Mouse (Mus musculus): ENCODE results near the gene Dner. TPM values are rescaled to one million over a fixed set of nuclear protein-coding genes. Genes with fewer than 3 reads are reported as not detected.
A peak's percentile ranks its signal among the peaks of the same experiment; 100 is the strongest.

Dner gene
- polyA plus RNA-seq, 1 experiment from 2014 or later = 76.4 TPM

- Histone ChIP-seq H3K27me3 (no peaks in the 10 kb centered on the region), H3K27ac (replicated peaks) (no peak overlapping the region), H3K4me2 (replicated peaks) (no peak overlapping the region), H3K4me1 (no peaks in the 10 kb centered on the region), H3K9ac (replicated peaks) (no peak overlapping the region), H3K36me3 (no peaks in the 10 kb centered on the region), H3K4me3 (no peak overlapping the region), H3K9me3 (no peaks in the 10 kb centered on the region)
- no peak for ATAC-seq (ENCODE audit: low FRiP score, low read depth)
- 68% methylated on average over 4 of the region's 4 CpGs for WGBS
These were observed 225.7 kb downstream of the Dner start for GRCm38 (mm10) chr1:84470342-84470741.

- Histone ChIP-seq H3K9me3 (no peaks in the 10 kb centered on the region), H3K4me1 (no peaks in the 10 kb centered on the region), H3K4me2 (replicated peaks) (no peak overlapping the region), H3K27me3 (no peaks in the 10 kb centered on the region), H3K27ac (replicated peaks) (no peak overlapping the region), H3K36me3 (no peaks in the 10 kb centered on the region), H3K9ac (replicated peaks) (no peak overlapping the region), H3K4me3 (no peak overlapping the region)
- 62% methylated on average over 3 of the region's 3 CpGs for WGBS
- peak; percentile 56; the same call in 1 of the 2 replicates for ATAC-seq (ENCODE audit: low FRiP score, low read depth)
These were observed 228.4 kb downstream of the Dner start for GRCm38 (mm10) chr1:84467664-84468063.

GRCm38 (mm10) chr1:84464761-84465160 is 231.3 kb downstream of the Dner start:
- Histone ChIP-seq H3K27me3 (no peaks in the 10 kb centered on the region), H3K4me1 (no peaks in the 10 kb centered on the region), H3K4me3 (no peak overlapping the region), H3K9ac (replicated peaks) (no peak overlapping the region), H3K9me3 (no peaks in the 10 kb centered on the region), H3K36me3 (no peaks in the 10 kb centered on the region), H3K27ac (replicated peaks) (no peak overlapping the region), H3K4me2 (replicated peaks) (no peak overlapping the region)
- WGBS = 93% methylated on average over 3 of the region's 3 CpGs
- no peak for ATAC-seq (ENCODE audit: low FRiP score, low read depth)

GRCm38 (mm10) chr1:84463976-84464662 is 231.9 kb downstream of the Dner start:
- Histone ChIP-seq H3K9me3 (no peaks in the 10 kb centered on the region), H3K36me3 (no peaks in the 10 kb centered on the region), H3K4me3 (no peak overlapping the region), H3K4me1 (no peaks in the 10 kb centered on the region), H3K4me2 (replicated peaks) (no peak overlapping the region), H3K9ac (replicated peaks) (no peak overlapping the region), H3K27me3 (no peaks in the 10 kb centered on the region), H3K27ac (replicated peaks) (no peak overlapping the region)
- 95% methylated on average over 5 of the region's 5 CpGs for WGBS
- no peak for ATAC-seq (ENCODE audit: low FRiP score, low read depth)

- Histone ChIP-seq H3K27ac (replicated peaks) (no peak overlapping the region), H3K9ac (replicated peaks) (no peak overlapping the region), H3K4me1 (no peaks in the 10 kb centered on the region), H3K27me3 (no peaks in the 10 kb centered on the region), H3K9me3 (no peaks in the 10 kb centered on the region), H3K36me3 (no peaks in the 10 kb centered on the region), H3K4me2 (replicated peaks) (no peak overlapping the region), H3K4me3 (no peak overlapping the region)
- WGBS = 82% methylated on average over 10 of the region's 10 CpGs
- no peak for ATAC-seq (ENCODE audit: low FRiP score, low read depth)
These were observed 246.3 kb downstream of the Dner start for GRCm38 (mm10) chr1:84449566-84450278.

- ATAC-seq (ENCODE audit: low FRiP score, low read depth) = no peak
- Histone ChIP-seq H3K9ac (replicated peaks) (no peak overlapping the region), H3K4me3 (no peak overlapping the region), H3K27me3 (no peaks in the 10 kb centered on the region), H3K4me1 (no peaks in the 10 kb centered on the region), H3K36me3 (no peaks in the 10 kb centered on the region), H3K9me3 (no peaks in the 10 kb centered on the region), H3K27ac (replicated peaks) (no peak overlapping the region), H3K4me2 (replicated peaks) (no peak overlapping the region)
- WGBS = 68% methylated on average over 3 of the region's 3 CpGs
These were observed 252.4 kb downstream of the Dner start for GRCm38 (mm10) chr1:84443640-84444039.

- ATAC-seq (ENCODE audit: low FRiP score, low read depth) = no peak
- Histone ChIP-seq H3K27me3 (no peaks in the 10 kb centered on the region), H3K4me1 (no peaks in the 10 kb centered on the region), H3K36me3 (no peaks in the 10 kb centered on the region), H3K27ac (replicated peaks) (no peak overlapping the region), H3K9ac (replicated peaks) (no peak overlapping the region), H3K4me2 (replicated peaks) (no peak overlapping the region), H3K4me3 (no peak overlapping the region), H3K9me3 (no peaks in the 10 kb centered on the region)
- WGBS = 94% methylated on average over 5 of the region's 5 CpGs
These were observed 253.0 kb downstream of the Dner start for GRCm38 (mm10) chr1:84443050-84443449.

GRCm38 (mm10) chr1:84441419-84441818 is 254.6 kb downstream of the Dner start:
- no peaks in the 10 kb centered on the region for H3K4me1 ChIP-seq
- no peaks in the 10 kb centered on the region for H3K36me3 ChIP-seq
- H3K27ac ChIP-seq (replicated peaks) = no peak overlapping the region
- no peak overlapping the region for H3K4me2 ChIP-seq (replicated peaks)
- no peaks in the 10 kb centered on the region for H3K27me3 ChIP-seq
- no peaks in the 10 kb centered on the region for H3K9me3 ChIP-seq
- no peak overlapping the region for H3K9ac ChIP-seq (replicated peaks)
- ATAC-seq (ENCODE audit: low FRiP score, low read depth) = no peak
- H3K4me3 ChIP-seq = no peak overlapping the region
- 85% methylated on average over 3 of the region's 3 CpGs for WGBS

- H3K27ac ChIP-seq (replicated peaks) = no peak overlapping the region
- ATAC-seq (ENCODE audit: low FRiP score, low read depth) = no peak
- H3K27me3 ChIP-seq = no peaks in the 10 kb centered on the region
- no peak overlapping the region for H3K4me2 ChIP-seq (replicated peaks)
- H3K9ac ChIP-seq (replicated peaks) = no peak overlapping the region
- H3K36me3 ChIP-seq = no peaks in the 10 kb centered on the region
- H3K4me3 ChIP-seq = no peak overlapping the region
- no peaks in the 10 kb centered on the region for H3K4me1 ChIP-seq
- 0 out of 2 replicates have a peak, but pooled peaks cover 3% of the 10 kb centered on the region for H3K9me3 ChIP-seq
These were observed 258.5 kb downstream of the Dner start for GRCm38 (mm10) chr1:84437565-84437964.

- H3K4me2 ChIP-seq (replicated peaks) = no peak overlapping the region
- H3K27ac ChIP-seq (replicated peaks) = no peak overlapping the region
- no peaks in the 10 kb centered on the region for H3K27me3 ChIP-seq
- 0 out of 2 replicates have a peak, but pooled peaks cover 3% of the 10 kb centered on the region for H3K9me3 ChIP-seq
- no peak overlapping the region for H3K4me3 ChIP-seq
- H3K4me1 ChIP-seq = no peaks in the 10 kb centered on the region
- WGBS = 71% methylated on average over 1 of the region's 1 CpGs
- no peaks in the 10 kb centered on the region for H3K36me3 ChIP-seq
- no peak overlapping the region for H3K9ac ChIP-seq (replicated peaks)
- ATAC-seq (ENCODE audit: low FRiP score, low read depth) = no peak
These were observed 259.7 kb downstream of the Dner start for GRCm38 (mm10) chr1:84436281-84436680.

GRCm38 (mm10) chr1:84433291-84433980 is 262.6 kb downstream of the Dner start:
- Histone ChIP-seq H3K4me1 (no peaks in the 10 kb centered on the region), H3K9me3 (0 out of 2 replicates have a peak, but pooled peaks cover 3% of the 10 kb centered on the region), H3K27ac (replicated peaks) (no peak overlapping the region), H3K36me3 (no peaks in the 10 kb centered on the region), H3K4me3 (no peak overlapping the region), H3K4me2 (replicated peaks) (no peak overlapping the region), H3K9ac (replicated peaks) (no peak overlapping the region), H3K27me3 (no peaks in the 10 kb centered on the region)
- 89% methylated on average over 6 of the region's 6 CpGs for WGBS
- no peak for ATAC-seq (ENCODE audit: low FRiP score, low read depth)

- no peak for ATAC-seq (ENCODE audit: low FRiP score, low read depth)
- Histone ChIP-seq H3K4me1 (no peaks in the 10 kb centered on the region), H3K4me2 (replicated peaks) (no peak overlapping the region), H3K27me3 (no peaks in the 10 kb centered on the region), H3K4me3 (no peak overlapping the region), H3K9me3 (0 out of 2 replicates have a peak, but pooled peaks cover 3% of the 10 kb centered on the region), H3K27ac (replicated peaks) (no peak overlapping the region), H3K36me3 (no peaks in the 10 kb centered on the region), H3K9ac (replicated peaks) (no peak overlapping the region)
- 72% methylated on average over 1 of the region's 1 CpGs for WGBS
These were observed 263.7 kb downstream of the Dner start for GRCm38 (mm10) chr1:84432311-84432710.

Data from midbrain, embryonic 12.5 days (tissue).